ENCODE assay signal across 8 mouse cellular contexts in the genomic region with DNA sequence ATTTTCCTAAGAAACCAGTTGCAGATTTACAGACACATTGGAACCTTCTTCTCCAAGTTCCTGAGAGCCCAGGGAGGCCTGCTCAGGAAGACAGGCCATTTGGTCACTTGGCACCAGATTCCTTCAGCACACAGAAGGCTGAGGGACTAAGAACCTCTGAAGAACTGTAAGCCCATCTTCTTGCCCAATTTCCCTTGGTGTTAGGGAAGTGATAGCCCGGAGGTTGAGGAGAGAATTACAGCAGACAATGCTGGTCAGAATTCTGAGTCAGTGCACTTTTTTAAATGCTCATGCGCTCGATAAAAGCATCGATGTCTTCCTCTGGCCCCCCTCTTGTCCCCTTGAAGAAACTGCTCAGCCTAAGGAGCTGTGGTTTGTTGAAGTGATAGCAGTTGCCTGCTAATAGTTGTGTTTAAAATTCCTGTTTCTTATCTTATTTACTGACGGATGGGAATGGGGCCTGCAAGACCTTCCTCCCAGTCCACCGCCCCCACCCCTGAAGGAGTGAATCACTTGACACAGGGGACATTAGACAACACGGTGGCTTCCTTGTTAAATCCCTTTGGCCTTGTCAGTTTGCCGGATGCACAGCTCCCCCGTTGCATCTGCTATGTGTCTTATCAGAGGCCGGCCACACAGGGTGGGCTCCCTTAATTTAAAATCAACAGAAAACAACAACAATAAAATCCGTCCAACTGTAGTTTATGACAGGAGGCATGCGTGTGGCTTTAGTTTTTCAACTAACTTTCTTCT.
DNase-seq lines count a peak whose midpoint lies in the region; ATAC-seq and TF ChIP-seq lines count a peak whose summit lies in the region.

No protein-coding gene starts in this region.

- no peaks in the 10 kb centered on the region for H3K27me3 ChIP-seq in heart, embryonic 12.5 days (replicated peaks)
- no peaks in the 10 kb centered on the region for H3K27me3 ChIP-seq in hindbrain, postnatal 0 days (ENCODE audit: insufficient read depth, low read length)

- no peaks in the 10 kb centered on the region for H3K9me3 ChIP-seq in heart, embryonic 12.5 days (replicated peaks)
- H3K9me3 ChIP-seq in hindbrain, postnatal 0 days (ENCODE audit: low read length) = no peaks in the 10 kb centered on the region

- H3K9ac ChIP-seq in heart, embryonic 12.5 days = no peak overlapping the region
- H3K9ac ChIP-seq in hindbrain, postnatal 0 days (replicated peaks; ENCODE audit: low read length) = no peak overlapping the region

- no peak overlapping the region for H3K27ac ChIP-seq in heart, embryonic 12.5 days (ENCODE audit: poor library complexity, severe bottlenecking)
- peak overlapping the region; percentile 78 for H3K27ac ChIP-seq in bone marrow macrophage, adult 2 months (ENCODE audit: insufficient read depth, low read depth, low read length)
- no peak overlapping the region for H3K27ac ChIP-seq in hindbrain, postnatal 0 days

- TF ChIP-seq POLR2A in bone marrow macrophage, adult 2 months (IDR thresholded peaks at IDR 0.05; ENCODE audit: borderline replicate concordance, low read depth, low read length) = no peak

- DNase-seq in heart, postnatal 4 days = no peak
- no peak for DNase-seq in hindbrain, postnatal 0 days (ENCODE audit: low spot score)
- DNase-seq in thymus, postnatal 36 days = no peak
- no peak for DNase-seq in spleen, adult 12 weeks (ENCODE audit: low spot score)
- no peak for DNase-seq in gastrocnemius, adult 18-20 months (ENCODE audit: low spot score)

- ATAC-seq in heart, embryonic 12.5 days (ENCODE audit: insufficient number of reproducible peaks, low FRiP score) = peak; percentile 42; the same call in 1 of the 2 replicates
- ATAC-seq in hindbrain, postnatal 0 days = no peak
- ATAC-seq in megakaryocyte progenitor cell, adult 5-6 weeks (replicated peaks; ENCODE audit: poor library complexity) = peak; percentile 70

- H3K4me2 ChIP-seq in heart, embryonic 12.5 days = peak overlapping the region; percentile 24; the same call in 1 of the 2 replicates
- no peak overlapping the region for H3K4me2 ChIP-seq in hindbrain, postnatal 0 days (ENCODE audit: low read depth, low read length)

- peaks cover 23% of the 10 kb centered on the region for H3K4me1 ChIP-seq in heart, embryonic 12.5 days (replicated peaks)
- H3K4me1 ChIP-seq in bone marrow macrophage, adult 2 months (ENCODE audit: control insufficient read depth, insufficient read depth, low read length) = peaks cover 25% of the 10 kb centered on the region
- peaks cover 9% of the 10 kb centered on the region; the same call in 1 of the 2 replicates for H3K4me1 ChIP-seq in hindbrain, postnatal 0 days (ENCODE audit: insufficient read depth, low read length)

- no peaks in the 10 kb centered on the region for H3K36me3 ChIP-seq in heart, embryonic 12.5 days
- no peaks in the 10 kb centered on the region for H3K36me3 ChIP-seq in hindbrain, postnatal 0 days (ENCODE audit: insufficient read depth, low read length)

- no peak overlapping the region for H3K4me3 ChIP-seq in heart, embryonic 12.5 days
- no peak overlapping the region for H3K4me3 ChIP-seq in bone marrow macrophage, adult 2 months (ENCODE audit: insufficient read depth, low read length)
- H3K4me3 ChIP-seq in hindbrain, postnatal 0 days (ENCODE audit: low read length) = no peak overlapping the region

- TF ChIP-seq CTCF in bone marrow macrophage, adult 2 months (IDR thresholded peaks at IDR 0.05; ENCODE audit: low read depth, low read length) = no peak
- TF ChIP-seq CTCF in hindbrain, postnatal 0 days (IDR thresholded peaks at IDR 0.05; ENCODE audit: low read depth) = peak; percentile 31; the same call in 1 of the 2 replicates

- 15% methylated on average over 12 of the region's 12 CpGs for WGBS in heart, embryonic 12.5 days
- 39% methylated on average over 12 of the region's 12 CpGs for WGBS in hindbrain, postnatal 0 days
